Mouse (Mus musculus) E14TG2a.4 (cell line): Measurements from ENCODE around the gene Olfr90.

Experiments
- H3K27me3 ChIP-seq: 2 replicates; pipeline ENCODE4 v1.6.1; 2014; ENCODE audit warnings: low read length, control low read depth; ENCODE audit not compliant: insufficient read depth
- H3K36me3 ChIP-seq: 2 replicates; pipeline ENCODE4 v1.6.1; 2014; ENCODE audit warnings: low read length, control low read depth; ENCODE audit not compliant: insufficient read depth
- H3K4me1 ChIP-seq: replicated peaks from 2 replicates; pipeline ENCODE4 v1.6.1; 2014; ENCODE audit warnings: low read depth, low read length, control low read depth
- H3K4me3 ChIP-seq: replicated peaks from 2 replicates; pipeline ENCODE4 v1.5.1; 2014; ENCODE audit warnings: mild to moderate bottlenecking, low read length
- H3K9me3 ChIP-seq: 2 replicates; pipeline ENCODE4 v1.6.1; 2014; ENCODE audit warnings: low read length, control low read depth
- CTCF ChIP-seq: conservative IDR thresholded peaks from 2 replicates; pipeline ENCODE4 v1.5.1; 2014; ENCODE audit warnings: low read length
- NANOG ChIP-seq: IDR thresholded peaks from 2 replicates; pipeline ENCODE4 v1.6.1; 2014; ENCODE audit warnings: borderline replicate concordance, low read length, mixed read lengths
- POU5F1 ChIP-seq: IDR thresholded peaks from 2 replicates; pipeline ENCODE4 v1.6.1; 2014; ENCODE audit warnings: low read length, borderline replicate concordance

The Olfr90 gene

DNA sequence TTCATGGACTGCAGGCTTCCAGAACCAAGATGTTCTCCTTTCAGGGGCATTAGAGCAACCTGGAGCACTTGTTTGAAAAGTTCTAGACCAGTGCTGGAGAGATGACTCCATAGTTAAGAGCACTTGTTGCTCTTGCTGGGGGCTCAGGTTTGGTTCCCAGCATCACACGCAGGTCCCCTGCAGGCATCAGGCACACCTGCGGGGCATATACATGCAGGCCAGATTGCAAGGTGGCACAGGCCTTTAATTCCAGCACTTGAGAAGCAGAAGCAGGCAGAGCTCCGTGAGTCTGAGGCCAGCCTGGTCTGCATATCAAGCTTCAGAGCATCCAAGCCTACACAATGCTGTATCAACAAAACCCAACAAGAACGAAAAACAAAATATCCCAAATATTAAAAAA is 6.6 kb downstream of the Olfr90 start:
- Histone ChIP-seq H3K36me3 (peaks cover 27% of the 10 kb centered on the region), H3K27me3 (no peaks in the 10 kb centered on the region), H3K9me3 (no peaks in the 10 kb centered on the region), H3K4me1 (peaks cover 60% of the 10 kb centered on the region), H3K4me3 (no peak overlapping the region; the same call in 1 of the 2 replicates)
- TF ChIP-seq CTCF = no peak
- no peak for TF ChIP-seq NANOG
- no peak for TF ChIP-seq POU5F1

- Histone ChIP-seq H3K4me1 (peaks cover 70% of the 10 kb centered on the region), H3K27me3 (no peaks in the 10 kb centered on the region), H3K4me3 (peak overlapping the region; percentile 55), H3K9me3 (no peaks in the 10 kb centered on the region), H3K36me3 (peaks cover 38% of the 10 kb centered on the region)
- no peak for TF ChIP-seq CTCF
- no peak for TF ChIP-seq POU5F1
- TF ChIP-seq NANOG = no peak
These were observed 8.2 kb downstream of the Olfr90 start for GRCm38 (mm10) chr17:37080119-37080518.

DNA sequence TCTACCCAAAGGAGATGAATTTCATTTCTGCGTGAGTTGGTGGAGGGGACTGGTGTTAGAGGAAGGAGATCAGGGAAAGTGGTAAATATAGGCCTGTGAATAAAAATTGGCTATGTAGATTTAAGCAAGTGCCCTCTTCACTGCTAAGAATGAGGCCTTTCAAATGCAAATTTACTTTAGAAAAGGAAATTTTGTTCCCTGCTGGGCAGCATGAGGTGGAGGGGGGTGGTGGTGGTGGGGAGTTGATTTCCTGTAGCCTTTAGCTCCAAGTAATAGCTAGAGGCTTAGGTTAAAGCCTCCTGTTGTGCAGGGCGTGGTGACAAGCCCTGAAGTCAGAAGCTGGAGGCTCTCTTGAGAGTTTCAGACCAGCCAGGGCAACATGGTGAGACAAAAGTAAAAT is 9.3 kb downstream of the Olfr90 start:
- peaks cover 49% of the 10 kb centered on the region for H3K36me3 ChIP-seq
- H3K4me1 ChIP-seq = peaks cover 76% of the 10 kb centered on the region
- peak; percentile 97 for TF ChIP-seq NANOG
- TF ChIP-seq CTCF = no peak
- peak; percentile 80; the same call in 1 of the 2 replicates for TF ChIP-seq POU5F1
- no peaks in the 10 kb centered on the region for H3K9me3 ChIP-seq
- H3K27me3 ChIP-seq = no peaks in the 10 kb centered on the region
- peak overlapping the region; percentile 55 for H3K4me3 ChIP-seq

- Histone ChIP-seq H3K4me3 (peak overlapping the region; percentile 23; the same call in 1 of the 2 replicates), H3K4me1 (peaks cover 84% of the 10 kb centered on the region), H3K27me3 (no peaks in the 10 kb centered on the region), H3K36me3 (peaks cover 57% of the 10 kb centered on the region), H3K9me3 (no peaks in the 10 kb centered on the region)
- TF ChIP-seq POU5F1 = no peak
- no peak for TF ChIP-seq NANOG
- TF ChIP-seq CTCF = no peak
These were observed 10.1 kb downstream of the Olfr90 start for GRCm38 (mm10) chr17:37078193-37078592.

- Histone ChIP-seq H3K4me1 (peaks cover 87% of the 10 kb centered on the region), H3K9me3 (no peaks in the 10 kb centered on the region), H3K36me3 (peaks cover 71% of the 10 kb centered on the region), H3K4me3 (0 out of 2 replicates have a peak overlapping the region, but pooled peaks have one; percentile 13), H3K27me3 (no peaks in the 10 kb centered on the region)
- TF ChIP-seq NANOG (no peak), CTCF (no peak), POU5F1 (no peak)
These were observed 12.5 kb downstream of the Olfr90 start for GRCm38 (mm10) chr17:37075766-37076165.

DNA sequence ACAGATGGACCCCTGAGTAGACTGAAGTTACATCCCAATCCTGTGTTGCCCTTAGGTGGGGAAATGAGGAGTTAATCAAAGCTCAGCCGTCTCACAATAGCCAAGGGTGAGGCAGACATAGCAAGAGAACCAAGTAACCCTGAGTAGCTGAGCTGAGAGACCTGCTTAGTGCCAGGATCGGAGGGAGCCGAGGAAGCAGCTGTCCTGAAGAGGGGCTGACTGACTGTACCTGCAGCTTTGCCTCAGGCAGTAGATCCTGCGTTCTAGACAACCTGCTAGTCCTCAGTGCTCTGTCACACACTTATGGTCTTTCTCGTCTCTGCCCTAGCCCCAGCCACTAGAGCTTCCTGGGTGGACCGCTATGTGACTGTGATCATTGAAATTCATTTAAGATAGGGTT is 13.1 kb downstream of the Olfr90 start:
- Histone ChIP-seq H3K36me3 (peaks cover 77% of the 10 kb centered on the region), H3K4me1 (peaks cover 87% of the 10 kb centered on the region), H3K4me3 (peak overlapping the region; percentile 29; the same call in 1 of the 2 replicates), H3K27me3 (no peaks in the 10 kb centered on the region), H3K9me3 (no peaks in the 10 kb centered on the region)
- TF ChIP-seq NANOG (no peak), POU5F1 (no peak), CTCF (no peak)

DNA sequence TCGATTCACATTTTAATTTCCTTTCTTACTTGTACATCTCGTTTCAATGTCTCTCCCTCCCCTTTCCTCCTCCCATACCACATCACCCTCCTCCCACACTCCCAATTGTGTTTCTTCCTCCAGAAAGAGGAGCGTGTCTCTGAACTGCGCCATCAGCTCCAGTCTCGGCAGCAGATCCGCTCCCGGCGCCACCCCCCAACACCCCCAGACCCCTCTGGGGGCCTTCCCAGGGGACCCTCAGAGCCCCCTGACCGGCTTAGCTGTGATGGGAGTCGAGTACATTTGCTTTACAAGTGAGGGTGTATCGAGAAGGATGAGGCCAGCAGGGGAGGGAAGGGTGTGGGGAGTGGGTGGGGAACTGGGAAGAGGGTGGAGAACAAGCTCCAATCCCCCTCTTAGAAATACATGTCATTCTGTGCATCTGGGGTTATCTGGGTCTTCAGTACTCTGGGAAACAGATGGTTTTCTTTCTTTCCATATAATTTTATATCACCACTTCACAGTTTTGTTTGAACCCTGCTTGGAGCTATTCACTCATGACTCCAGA is 15.5 kb downstream of the Olfr90 start:
- peak overlapping the region; percentile 42 for H3K4me3 ChIP-seq
- H3K9me3 ChIP-seq = no peaks in the 10 kb centered on the region
- no peaks in the 10 kb centered on the region for H3K27me3 ChIP-seq
- H3K4me1 ChIP-seq = peaks cover 98% of the 10 kb centered on the region
- TF ChIP-seq NANOG (no peak), CTCF (no peak), POU5F1 (no peak)
- H3K36me3 ChIP-seq = peaks cover 99% of the 10 kb centered on the region

DNA sequence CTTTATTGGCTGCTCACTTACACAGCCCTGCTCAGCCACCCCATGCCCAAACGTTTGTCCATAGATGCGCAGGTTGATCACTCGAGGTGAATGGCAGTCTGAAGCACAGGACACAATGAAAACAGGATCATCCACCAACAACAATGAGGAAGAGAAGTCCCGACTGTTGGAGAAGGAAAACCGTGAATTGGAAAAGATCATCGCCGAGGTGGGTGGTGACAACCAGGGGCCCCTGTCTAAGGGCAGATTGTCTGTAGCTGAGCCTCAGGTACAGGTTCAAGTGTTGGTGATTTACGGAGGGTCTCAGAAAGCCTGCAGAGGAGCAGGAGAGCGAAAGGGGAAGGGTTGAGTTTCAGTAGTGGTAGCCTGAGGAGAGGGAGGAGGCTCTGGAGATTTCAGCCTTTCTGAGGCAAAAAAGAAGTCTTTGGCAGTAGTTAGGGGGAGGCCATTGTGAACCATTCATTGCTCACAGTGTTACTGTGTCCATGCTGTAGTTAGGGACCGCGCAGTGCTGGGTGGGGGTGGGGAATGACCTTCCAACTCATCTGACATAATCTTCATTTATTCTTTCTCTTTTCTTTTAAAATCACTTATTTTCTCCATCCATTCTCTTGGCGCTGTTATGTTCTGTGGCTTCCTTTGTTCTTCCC is 16.1 kb downstream of the Olfr90 start:
- Histone ChIP-seq H3K4me3 (peak overlapping the region; percentile 42), H3K27me3 (no peaks in the 10 kb centered on the region), H3K36me3 (peaks cover 99% of the 10 kb centered on the region), H3K9me3 (no peaks in the 10 kb centered on the region), H3K4me1 (peaks cover 98% of the 10 kb centered on the region)
- TF ChIP-seq POU5F1 (no peak), CTCF (no peak), NANOG (no peak)
